Mouse (Mus musculus) embryo, embryonic 10.5 days (tissue): Measurements from ENCODE around the gene Cmss1.

Experiments
- DNase-seq: peaks from one replicate; pipeline ENCODE4 v3.0.0-alpha.2; 2015; ENCODE audit warnings: low spot score

The Cmss1 gene

GRCm38 (mm10) chr16:57295216-57295934 is 311.3 kb downstream of the Cmss1 start:
- no peak for DNase-seq

- DNase-seq, result no peak
These were observed 313.9 kb downstream of the Cmss1 start, which contains the start of gene Tmem30c for GRCm38 (mm10) chr16:57292765-57293164. Tmem30c (minus strand) TSS chr16:57292865.

GRCm38 (mm10) chr16:57292296-57292695 is 314.4 kb downstream of the Cmss1 start:
- no peak for DNase-seq

- no peak for DNase-seq
These were observed 315.0 kb downstream of the Cmss1 start for GRCm38 (mm10) chr16:57291696-57292095.

- no peak for DNase-seq
These were observed 325.2 kb downstream of the Cmss1 start for GRCm38 (mm10) chr16:57281417-57281816.

- no peak for DNase-seq
These were observed 326.1 kb downstream of the Cmss1 start for GRCm38 (mm10) chr16:57280221-57281217.

GRCm38 (mm10) chr16:57278976-57279626 is 327.6 kb downstream of the Cmss1 start:
- no peak for DNase-seq

- DNase-seq, result no peak
These were observed 336.9 kb downstream of the Cmss1 start for GRCm38 (mm10) chr16:57269751-57270150.

- no peak for DNase-seq
These were observed 338.4 kb downstream of the Cmss1 start for GRCm38 (mm10) chr16:57268058-57268841.

GRCm38 (mm10) chr16:57267068-57267467 is 339.6 kb downstream of the Cmss1 start:
- DNase-seq, result peak; percentile 7

- DNase-seq, result no peak
These were observed 346.5 kb downstream of the Cmss1 start for GRCm38 (mm10) chr16:57260152-57260551.

- no peak for DNase-seq
These were observed 347.1 kb downstream of the Cmss1 start for GRCm38 (mm10) chr16:57259356-57260083.
